Mouse (Mus musculus): ENCODE results near the gene Upf3b.
"Not testable (repeated sequence)": the region's sequence is repeated elsewhere in the genome, so short reads cannot be mapped to it uniquely, and the experiment has no call there.

Gene Upf3b

GRCm38 (mm10) chrX:37110193-37110880, at the start of gene Upf3b:
Upf3b (minus strand) TSS chrX:37110322.
- peak; percentile 90 for DNase-seq (ENCODE audit: low spot score)

GRCm38 (mm10) chrX:37157839-37158238, 47.7 kb upstream of the Upf3b start:
- no peak for DNase-seq (ENCODE audit: low spot score)

- no peak for DNase-seq (ENCODE audit: low spot score)
Observed at GRCm38 (mm10) chrX:37144954-37145353, 34.8 kb upstream of the Upf3b start.

DNA sequence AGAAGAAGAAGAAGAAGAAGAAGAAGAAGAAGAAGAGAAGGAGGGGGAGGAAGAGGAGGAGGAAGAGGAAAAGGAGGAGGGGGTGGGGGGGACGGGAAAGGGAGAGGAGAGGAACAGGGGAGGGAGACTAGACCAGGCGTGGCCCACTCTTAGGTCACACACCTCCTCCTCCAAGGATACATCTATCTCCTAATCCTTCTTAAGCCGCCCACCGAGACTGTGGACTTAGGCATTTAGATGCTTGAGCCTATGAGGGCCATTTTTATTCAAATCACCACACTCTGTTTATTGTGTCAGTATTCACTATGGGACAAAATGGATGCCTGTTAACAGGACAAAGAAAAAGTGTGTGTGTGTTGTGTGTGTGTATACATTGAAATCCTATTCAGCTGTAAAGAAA, 34.4 kb upstream of the Upf3b start:
- not testable (repeated sequence) for DNase-seq (ENCODE audit: low spot score)

DNA sequence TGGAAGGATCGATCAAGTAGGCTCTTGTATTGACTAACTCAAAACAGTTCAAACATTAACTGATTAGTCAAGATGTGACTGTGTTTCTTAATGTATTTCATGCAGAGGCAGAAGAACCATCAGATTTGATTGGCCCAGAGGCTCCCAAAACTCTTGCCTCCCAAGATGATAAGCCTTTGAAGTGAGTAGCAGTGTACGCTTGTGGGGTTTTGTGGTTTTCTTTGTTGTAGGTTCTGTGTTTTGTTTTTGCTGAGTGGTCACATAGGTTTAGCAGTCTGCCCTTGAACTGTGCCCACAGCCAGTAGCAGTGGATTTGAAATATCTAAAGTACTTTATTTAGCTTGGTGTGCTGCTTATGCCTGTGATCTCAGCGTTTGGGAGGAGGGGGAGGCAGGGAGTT, 31.6 kb upstream of the Upf3b start:
- DNase-seq (ENCODE audit: low spot score): no peak

- DNase-seq (ENCODE audit: low spot score): peak; percentile 29
Observed at GRCm38 (mm10) chrX:37126671-37127358, 16.7 kb upstream of the Upf3b start, which contains the start of gene Nkap. Nkap (plus strand) TSS chrX:37126795.

DNA sequence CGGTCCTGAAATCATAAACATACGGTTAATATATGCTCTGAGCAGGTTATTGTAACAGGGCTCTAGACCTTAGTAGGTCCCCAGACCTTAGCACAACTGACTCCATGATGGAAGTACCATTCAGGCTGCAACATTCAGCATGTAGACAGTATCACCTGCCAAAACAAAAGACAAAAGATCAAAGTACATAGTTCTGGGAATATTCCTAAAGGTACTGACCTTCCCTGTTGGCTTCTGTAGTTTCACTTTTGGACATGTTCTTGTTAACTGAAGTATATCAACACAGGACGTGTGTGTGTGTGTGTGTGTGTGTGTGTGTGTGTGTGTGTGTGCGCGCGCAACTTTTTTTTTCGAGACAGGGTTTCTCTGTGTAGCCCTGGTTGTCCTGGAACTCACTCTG, 15.4 kb upstream of the Upf3b start:
- DNase-seq (ENCODE audit: low spot score): no peak

- no peak for DNase-seq (ENCODE audit: low spot score)
Observed at GRCm38 (mm10) chrX:37120212-37120611, 10.1 kb upstream of the Upf3b start.

DNA sequence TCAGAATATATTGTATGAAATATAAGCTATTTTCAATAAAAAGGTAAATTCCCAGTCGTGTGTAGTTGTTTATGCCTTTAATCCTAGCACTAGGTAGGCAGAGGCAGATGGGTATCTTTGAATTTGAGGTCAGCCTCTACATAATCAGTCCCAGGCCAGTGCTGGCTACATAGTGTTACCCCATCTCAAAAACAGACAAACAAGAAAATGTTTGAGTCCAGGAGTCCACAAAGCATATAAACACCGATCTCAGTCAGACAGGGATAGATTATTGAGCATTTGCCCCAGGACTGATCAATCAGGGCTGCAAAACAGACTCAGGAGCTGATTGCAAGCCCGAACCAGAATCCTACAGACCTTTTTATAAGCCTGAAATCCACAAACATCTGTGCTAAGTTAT, 9.5 kb upstream of the Upf3b start:
- no peak for DNase-seq (ENCODE audit: low spot score)

GRCm38 (mm10) chrX:37117085-37117484, 7.0 kb upstream of the Upf3b start:
- DNase-seq (ENCODE audit: low spot score): no peak

DNA sequence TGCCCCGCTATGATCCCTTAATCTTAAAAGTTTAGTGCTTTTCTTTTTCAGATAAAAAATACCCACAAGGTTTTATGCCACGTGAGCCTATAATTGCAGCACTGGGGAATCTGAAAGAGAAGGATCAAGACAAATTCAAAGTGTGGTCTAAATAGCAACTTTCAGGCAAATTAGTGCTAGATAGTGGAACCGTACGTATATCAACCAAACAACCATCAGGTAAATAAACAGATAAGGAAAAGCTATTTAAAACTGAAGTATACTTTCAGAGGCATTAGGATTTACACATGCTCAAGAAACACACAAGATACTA, 715 bp upstream of the Upf3b start:
- DNase-seq (ENCODE audit: low spot score): no peak

DNA sequence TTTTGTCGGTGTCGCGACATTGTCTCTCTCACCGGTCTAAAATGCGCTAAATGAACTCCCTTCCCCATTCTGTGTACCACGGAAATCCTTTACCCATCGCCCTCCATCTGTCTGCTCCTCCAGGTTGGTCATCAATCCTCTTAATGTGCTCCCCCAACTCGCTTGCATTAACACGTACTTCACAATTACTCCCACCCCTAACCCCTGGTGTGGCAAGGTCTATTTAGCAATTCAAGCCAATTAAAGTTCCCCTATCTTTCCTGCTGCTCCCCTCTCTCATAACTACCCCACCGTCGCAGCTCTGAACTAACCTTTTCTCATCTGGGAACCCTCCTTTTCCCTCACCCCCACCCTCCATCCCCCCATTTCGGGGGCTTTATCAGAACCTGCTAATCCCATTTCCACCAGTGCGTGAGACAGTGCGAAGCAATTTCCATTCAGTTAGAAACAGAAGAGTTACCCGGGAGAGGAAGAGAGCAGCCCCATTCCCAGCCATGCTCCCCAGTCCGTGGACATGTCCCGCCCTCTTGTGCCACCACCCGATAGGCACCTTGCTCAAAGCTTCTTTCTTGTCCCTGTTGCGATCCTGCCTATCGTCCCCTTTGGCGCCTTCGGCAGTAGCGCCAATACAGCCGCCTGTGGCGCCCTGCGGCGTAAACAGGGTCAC, 463 bp downstream of the Upf3b start:
- DNase-seq (ENCODE audit: low spot score): no peak

DNA sequence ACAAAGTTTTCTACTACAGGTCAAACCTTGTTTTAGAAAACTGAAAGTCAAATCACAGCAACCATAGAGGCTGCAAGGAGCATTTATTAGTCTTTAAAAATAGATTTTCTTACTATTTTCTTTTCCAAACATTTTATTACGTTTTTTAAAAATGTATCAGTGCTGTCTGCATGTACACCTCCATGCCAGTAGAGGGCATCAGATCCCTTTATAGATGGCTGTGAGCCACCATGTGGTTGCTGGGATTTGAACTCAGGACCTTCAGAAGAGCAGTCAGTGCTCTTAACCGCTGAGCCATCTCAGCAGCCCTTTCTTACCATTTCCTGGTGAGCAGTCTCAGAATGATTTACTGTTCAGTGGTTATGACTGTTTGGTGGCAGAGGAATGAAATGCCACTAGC, 6.3 kb downstream of the Upf3b start:
- no peak for DNase-seq (ENCODE audit: low spot score)

GRCm38 (mm10) chrX:37098681-37099080, 11.4 kb downstream of the Upf3b start:
- DNase-seq (ENCODE audit: low spot score): no peak

- DNase-seq (ENCODE audit: low spot score): no peak
Observed at GRCm38 (mm10) chrX:37095106-37095768, 14.9 kb downstream of the Upf3b start.

GRCm38 (mm10) chrX:37091457-37091856, 18.7 kb downstream of the Upf3b start:
- no peak for DNase-seq (ENCODE audit: low spot score)

DNA sequence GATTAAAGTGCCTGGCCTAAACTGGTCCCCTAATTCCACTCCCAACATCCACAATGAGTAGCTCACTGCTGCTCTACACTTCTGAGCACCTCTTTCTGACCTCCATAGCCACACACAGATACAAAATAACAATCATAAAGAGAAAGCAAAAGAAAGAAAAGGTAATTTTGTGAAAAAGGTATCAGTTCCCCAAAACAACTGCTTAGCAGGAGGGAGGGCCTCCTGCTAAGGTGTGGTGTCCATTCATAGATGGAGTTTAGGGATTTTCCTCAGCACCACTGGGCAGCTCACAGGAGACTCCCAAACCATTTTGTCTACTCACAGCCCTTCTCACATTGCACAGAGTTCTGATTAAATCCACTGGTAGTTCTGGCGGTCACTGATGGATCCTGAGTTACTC, 21.3 kb downstream of the Upf3b start:
- no peak for DNase-seq (ENCODE audit: low spot score)

GRCm38 (mm10) chrX:37085665-37086064, 24.5 kb downstream of the Upf3b start:
- no peak for DNase-seq (ENCODE audit: low spot score)

DNA sequence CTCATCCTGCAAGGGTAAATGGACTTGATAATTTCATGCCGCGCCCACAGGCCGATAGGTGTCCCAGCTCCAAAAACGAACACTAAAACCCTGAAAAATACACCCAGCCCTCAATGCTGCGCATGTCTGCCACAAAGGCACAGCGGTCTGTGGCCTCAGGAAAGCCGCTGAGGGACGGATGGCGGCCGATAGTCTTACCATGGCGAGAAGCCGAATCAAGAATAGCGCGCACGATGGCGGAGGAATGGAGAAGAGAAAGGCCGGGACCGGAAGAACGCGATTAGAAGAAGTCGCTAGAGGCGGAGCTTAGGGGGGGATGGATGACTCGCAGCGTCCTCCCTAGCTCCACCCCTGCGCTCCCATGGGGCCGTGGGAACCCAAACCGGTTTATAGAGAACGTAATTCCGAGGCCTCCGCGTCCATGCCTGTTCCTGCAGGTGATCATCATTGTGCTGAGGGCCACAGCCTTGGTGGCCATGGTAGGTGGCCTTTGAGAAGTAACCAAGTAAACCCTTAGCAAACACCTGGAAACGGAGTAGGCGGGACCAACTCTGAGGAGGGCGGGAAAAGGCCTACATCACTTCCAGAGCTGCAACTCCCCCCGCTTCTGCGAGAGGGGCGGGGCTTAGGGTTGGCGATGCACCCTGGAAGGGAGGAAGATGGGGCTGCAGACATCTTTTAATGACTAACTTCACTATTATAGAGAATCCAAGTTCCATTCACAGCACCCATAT, 25.0 kb downstream of the Upf3b start, which contains the start of gene Rpl39:
Gene Rpl39 (minus strand): TSS at position 476 of the 734 bp plus-strand sequence.
- DNase-seq (ENCODE audit: low spot score): peak; percentile 75

GRCm38 (mm10) chrX:37084318-37084926, 25.7 kb downstream of the Upf3b start:
- no peak for DNase-seq (ENCODE audit: low spot score)

DNA sequence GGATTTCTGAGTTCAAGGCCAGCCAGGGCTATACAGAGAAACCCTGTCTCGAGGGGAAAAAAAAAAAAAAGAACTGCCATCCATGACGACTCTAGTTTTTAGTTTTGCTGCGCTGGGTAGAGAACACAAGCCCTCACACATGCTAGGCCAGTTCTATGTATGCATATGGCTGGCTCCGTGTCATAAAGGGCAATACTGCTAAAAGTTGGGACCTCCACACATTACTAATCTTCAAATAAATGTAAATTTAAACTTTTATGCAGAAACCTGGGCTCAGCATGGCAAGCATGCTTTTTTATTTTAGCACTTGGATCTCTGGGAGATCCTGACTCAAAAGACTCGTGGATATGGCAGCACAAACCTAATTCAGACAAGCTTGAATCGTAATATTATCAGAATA, 28.9 kb downstream of the Upf3b start:
- no peak for DNase-seq (ENCODE audit: low spot score)

- DNase-seq (ENCODE audit: low spot score): not testable (repeated sequence)
Observed at GRCm38 (mm10) chrX:37080345-37080744, 29.8 kb downstream of the Upf3b start.

Measured in left cerebral cortex, adult 11 months (tissue).